Mouse (Mus musculus) forebrain, embryonic 14.5 days (tissue): ENCODE data around the gene Rpp14. TPM values are rescaled to one million over a fixed set of nuclear protein-coding genes. Genes with fewer than 3 reads are reported as not detected.

Source experiments
- ATAC-seq: fragments of 200-750 bp; cut with Nextera tagmentation; 2 replicates; pipeline ENCODE4 v1.8.0; 2017; ENCODE audit warnings: mild to moderate bottlenecking, moderate library complexity
- DNase-seq: peaks from one replicate; pipeline ENCODE4 v3.0.0-alpha.2; 2015; ENCODE audit warnings: low spot score
- H3K27ac ChIP-seq: fragments of 300-500 bp; sonication (generic); 2 replicates; pipeline ENCODE4 v1.5.1; 2014; ENCODE audit warnings: low read depth, mild to moderate bottlenecking, control low read depth, low read length, moderate library complexity
- H3K27me3 ChIP-seq: fragments of 300-500 bp; sonication (generic); replicated peaks from 2 replicates; pipeline ENCODE4 v1.6.1; 2014; ENCODE audit warnings: low read length, control low read depth, mixed read lengths; ENCODE audit not compliant: control insufficient read depth, insufficient read depth
- H3K36me3 ChIP-seq: fragments of 300-500 bp; sonication (generic); 2 replicates; pipeline ENCODE4 v1.6.1; 2014; ENCODE audit warnings: low read length, control low read depth; ENCODE audit not compliant: control insufficient read depth, insufficient read depth
- H3K4me1 ChIP-seq: fragments of 300-500 bp; sonication (generic); 2 replicates; pipeline ENCODE4 v1.6.1; 2014; ENCODE audit warnings: antibody characterized with exemption, low read length, control low read depth; ENCODE audit not compliant: control insufficient read depth, insufficient read depth
- H3K4me2 ChIP-seq: fragments of 300-500 bp; sonication (generic); 2 replicates; pipeline ENCODE4 v1.6.1; 2014; ENCODE audit warnings: mild to moderate bottlenecking, control low read depth, low read length
- H3K4me3 ChIP-seq: fragments of 300-500 bp; sonication (generic); 2 replicates; pipeline ENCODE4 v1.5.1; 2014; ENCODE audit warnings: low read depth, low read length, control low read depth
- H3K9ac ChIP-seq: fragments of 300-500 bp; sonication (generic); 2 replicates; pipeline ENCODE4 v1.6.1; 2014; ENCODE audit warnings: mild to moderate bottlenecking, low read length, control low read depth, moderate library complexity
- H3K9me3 ChIP-seq: fragments of 300-500 bp; sonication (generic); replicated peaks from 2 replicates; pipeline ENCODE4 v1.6.1; 2016; ENCODE audit warnings: low read length, control low read depth, mixed read lengths; ENCODE audit not compliant: control insufficient read depth
- WGBS: fragments of 180-500 bp; shearing (Covaris S2); extraction: QIAGEN DNeasy Blood & Tissue Kit; methylation state at CpG from one replicate; pipeline ENCODE4 v1.1.7; 2014; 5-methylcytosine and 5-hydroxymethylcytosine counted together
- polyA plus RNA-seq: library from polyadenylated mRNA; unstranded; fragments of >200 nt; fragmentation: Nextera tagmentation; extraction: Ambion mirVana; gene quantifications from 2 replicates; pipeline ENCODE4 v1.2.1, GENCODE M21; 2014

Rpp14 gene
- polyA plus RNA-seq, 1 experiment from 2014 or later = 58.3 TPM

GRCm38 (mm10) chr14:8099561-8100021, 19.4 kb downstream of the Rpp14 start:
- Histone ChIP-seq H3K9ac (peak overlapping the region; percentile 52), H3K36me3 (0 out of 2 replicates have a peak, but pooled peaks cover 5% of the 10 kb centered on the region), H3K4me2 (peak overlapping the region; percentile 63), H3K4me3 (peak overlapping the region; percentile 87), H3K4me1 (peaks cover 18% of the 10 kb centered on the region), H3K9me3 (no peaks in the 10 kb centered on the region), H3K27me3 (no peaks in the 10 kb centered on the region), H3K27ac (no peak overlapping the region)
- WGBS = 75% methylated on average over 10 of the region's 10 CpGs
- DNase-seq = no peak
- ATAC-seq = no peak

- no peaks in the 10 kb centered on the region for H3K9me3 ChIP-seq
- H3K4me1 ChIP-seq = peaks cover 18% of the 10 kb centered on the region
- H3K9ac ChIP-seq = no peak overlapping the region
- no peak overlapping the region for H3K27ac ChIP-seq
- no peak overlapping the region for H3K4me2 ChIP-seq
- 89% methylated on average over 8 of the region's 8 CpGs for WGBS
- no peak overlapping the region for H3K4me3 ChIP-seq
- no peak for ATAC-seq
- DNase-seq = no peak
- no peaks in the 10 kb centered on the region for H3K27me3 ChIP-seq
- 0 out of 2 replicates have a peak, but pooled peaks cover 5% of the 10 kb centered on the region for H3K36me3 ChIP-seq
Measured at GRCm38 (mm10) chr14:8101886-8102285, 21.7 kb downstream of the Rpp14 start.

- Histone ChIP-seq H3K9me3 (no peaks in the 10 kb centered on the region), H3K4me2 (no peak overlapping the region), H3K27ac (no peak overlapping the region), H3K4me3 (no peak overlapping the region), H3K4me1 (peaks cover 18% of the 10 kb centered on the region), H3K27me3 (no peaks in the 10 kb centered on the region), H3K9ac (no peak overlapping the region), H3K36me3 (0 out of 2 replicates have a peak, but pooled peaks cover 5% of the 10 kb centered on the region)
- no peak for DNase-seq
- no peak for ATAC-seq
- WGBS = 60% methylated on average over 12 of the region's 12 CpGs
Measured at GRCm38 (mm10) chr14:8102676-8103075, 22.5 kb downstream of the Rpp14 start.

GRCm38 (mm10) chr14:8108047-8108446, 27.9 kb downstream of the Rpp14 start:
- no peaks in the 10 kb centered on the region for H3K36me3 ChIP-seq
- H3K27me3 ChIP-seq = no peaks in the 10 kb centered on the region
- WGBS = 85% methylated on average over 4 of the region's 4 CpGs
- peaks cover 5% of the 10 kb centered on the region; the same call in 1 of the 2 replicates for H3K4me1 ChIP-seq
- H3K4me2 ChIP-seq = no peak overlapping the region
- H3K4me3 ChIP-seq = no peak overlapping the region
- no peak for DNase-seq
- no peak overlapping the region for H3K27ac ChIP-seq
- no peak for ATAC-seq
- no peaks in the 10 kb centered on the region for H3K9me3 ChIP-seq
- H3K9ac ChIP-seq = no peak overlapping the region

GRCm38 (mm10) chr14:8108976-8109375, 28.8 kb downstream of the Rpp14 start:
- Histone ChIP-seq H3K36me3 (no peaks in the 10 kb centered on the region), H3K27me3 (no peaks in the 10 kb centered on the region), H3K4me2 (no peak overlapping the region), H3K4me1 (no peaks in the 10 kb centered on the region), H3K4me3 (no peak overlapping the region), H3K9ac (no peak overlapping the region), H3K9me3 (no peaks in the 10 kb centered on the region), H3K27ac (no peak overlapping the region)
- 95% methylated on average over 1 of the region's 1 CpGs for WGBS
- ATAC-seq (no peak), DNase-seq (no peak)

GRCm38 (mm10) chr14:8111545-8111944, 31.4 kb downstream of the Rpp14 start:
- DNase-seq = no peak
- Histone ChIP-seq H3K27ac (no peak overlapping the region), H3K4me2 (no peak overlapping the region), H3K4me1 (no peaks in the 10 kb centered on the region), H3K4me3 (no peak overlapping the region), H3K9me3 (no peaks in the 10 kb centered on the region), H3K27me3 (no peaks in the 10 kb centered on the region), H3K36me3 (no peaks in the 10 kb centered on the region), H3K9ac (no peak overlapping the region)
- 97% methylated on average over 6 of the region's 6 CpGs for WGBS
- no peak for ATAC-seq

- Histone ChIP-seq H3K4me1 (no peaks in the 10 kb centered on the region), H3K27me3 (no peaks in the 10 kb centered on the region), H3K9me3 (no peaks in the 10 kb centered on the region), H3K4me2 (no peak overlapping the region), H3K36me3 (no peaks in the 10 kb centered on the region), H3K9ac (no peak overlapping the region), H3K4me3 (no peak overlapping the region), H3K27ac (no peak overlapping the region)
- ATAC-seq = no peak
- no peak for DNase-seq
- 87% methylated on average over 8 of the region's 8 CpGs for WGBS
Measured at GRCm38 (mm10) chr14:8112036-8112435, 31.9 kb downstream of the Rpp14 start.

- WGBS = 94% methylated on average over 2 of the region's 2 CpGs
Measured at GRCm38 (mm10) chr14:8113616-8114015, 33.4 kb downstream of the Rpp14 start.

GRCm38 (mm10) chr14:8114306-8114705, 34.1 kb downstream of the Rpp14 start:
- no peak overlapping the region for H3K27ac ChIP-seq

More at GRCm38 (mm10) chr14:8113616-8114015, 33.4 kb downstream of the Rpp14 start:
- no peak overlapping the region for H3K9ac ChIP-seq
- no peaks in the 10 kb centered on the region for H3K27me3 ChIP-seq
- no peak overlapping the region for H3K4me3 ChIP-seq
- DNase-seq (no peak), ATAC-seq (no peak)
- H3K27ac ChIP-seq = no peak overlapping the region
- no peaks in the 10 kb centered on the region for H3K36me3 ChIP-seq
- H3K4me1 ChIP-seq = no peaks in the 10 kb centered on the region
- no peaks in the 10 kb centered on the region for H3K9me3 ChIP-seq
- H3K4me2 ChIP-seq = no peak overlapping the region

More at GRCm38 (mm10) chr14:8114306-8114705, 34.1 kb downstream of the Rpp14 start:
- DNase-seq (no peak), ATAC-seq (no peak)
- no peaks in the 10 kb centered on the region for H3K4me1 ChIP-seq
- no peaks in the 10 kb centered on the region for H3K27me3 ChIP-seq
- WGBS = 69% methylated on average over 3 of the region's 3 CpGs
- no peak overlapping the region for H3K4me3 ChIP-seq
- H3K9ac ChIP-seq = no peak overlapping the region
- no peaks in the 10 kb centered on the region for H3K9me3 ChIP-seq
- H3K36me3 ChIP-seq = no peaks in the 10 kb centered on the region
- no peak overlapping the region for H3K4me2 ChIP-seq
